Mouse (Mus musculus): ENCODE results near the gene Rps6ka3.

- no peak for TF ChIP-seq MAFK (IDR thresholded peaks at IDR 0.05; ENCODE audit: insufficient read depth, low read depth, low read length)
- TF ChIP-seq CHD2 (IDR thresholded peaks at IDR 0.05; ENCODE audit: low read depth, low read length) = no peak
- TF ChIP-seq ZNF384 (IDR thresholded peaks at IDR 0.05; ENCODE audit: low read depth, low read length) = no peak
- no peak for TF ChIP-seq HCFC1 (IDR thresholded peaks at IDR 0.05; ENCODE audit: borderline replicate concordance, insufficient read depth, low read length)
- no peak for TF ChIP-seq ZC3H11A (IDR thresholded peaks at IDR 0.05; ENCODE audit: borderline replicate concordance, low read depth, low read length)
Observed at GRCm38 (mm10) chrX:159169200-159169599, 40.9 kb upstream of the Rps6ka3 start.
